Mouse (Mus musculus) MEL (cell line): Measurements from ENCODE around the gene Abcc1.

Source experiments
- ELF1 ChIP-seq: IDR thresholded peaks from 2 replicates; pipeline ENCODE4 v1.6.1; 2014; ENCODE audit warnings: low read depth, mild to moderate bottlenecking, inconsistent platforms, low read length, improper control_type of control experiment, moderate library complexity
- POLR2A ChIP-seq, 2 experiments: IDR thresholded peaks; 2 replicates each; pipeline ENCODE4 v1.6.1; 2011 to 2012; ENCODE audit warnings: low read length in 2 of 2, mild to moderate bottlenecking in 2 of 2, control low read depth in 1 of 2, improper control_type of control experiment in 1 of 2, low read depth in 1 of 2, moderate library complexity in 1 of 2; ENCODE audit not compliant: control insufficient read depth in 1 of 2, insufficient read depth in 1 of 2, poor library complexity in 1 of 2
- ZMIZ1 ChIP-seq: IDR thresholded peaks from 2 replicates; pipeline ENCODE4 v1.6.1; 2012; ENCODE audit warnings: low read depth, mild to moderate bottlenecking, inconsistent platforms, low read length, improper control_type of control experiment, moderate library complexity

GRCm38 (mm10) chr16:14381061-14381665 is 19.8 kb downstream of the Abcc1 start:
- TF ChIP-seq POLR2A (IDR thresholded peaks at IDR 0.05; ENCODE audit: control insufficient read depth in 1 of 2, insufficient read depth in 1 of 2, low read depth in 1 of 2, low read length in 2 of 2, poor library complexity in 1 of 2) (no peak), ZMIZ1 (no peak), ELF1 (no peak)
